Mouse (Mus musculus) thymus, adult 2 months (tissue): ENCODE data around the gene Ice2.

Experiments used
- CTCF ChIP-seq: fragments of 200-500 bp; IDR thresholded peaks from 2 replicates; pipeline ENCODE4 v1.5.1; 2012; ENCODE audit warnings: mild to moderate bottlenecking, control low read depth, low read length, moderate library complexity, borderline replicate concordance; ENCODE audit not compliant: control insufficient read depth, poor library complexity, insufficient read depth; ENCODE audit errors: extremely low read depth
- POLR2A ChIP-seq: fragments of 200-500 bp; IDR thresholded peaks from 2 replicates; pipeline ENCODE4 v1.6.1; 2012; ENCODE audit warnings: mild to moderate bottlenecking, low read length, control low read depth, moderate library complexity; ENCODE audit not compliant: control insufficient read depth, poor library complexity, insufficient read depth; ENCODE audit errors: extremely low read depth

DNA sequence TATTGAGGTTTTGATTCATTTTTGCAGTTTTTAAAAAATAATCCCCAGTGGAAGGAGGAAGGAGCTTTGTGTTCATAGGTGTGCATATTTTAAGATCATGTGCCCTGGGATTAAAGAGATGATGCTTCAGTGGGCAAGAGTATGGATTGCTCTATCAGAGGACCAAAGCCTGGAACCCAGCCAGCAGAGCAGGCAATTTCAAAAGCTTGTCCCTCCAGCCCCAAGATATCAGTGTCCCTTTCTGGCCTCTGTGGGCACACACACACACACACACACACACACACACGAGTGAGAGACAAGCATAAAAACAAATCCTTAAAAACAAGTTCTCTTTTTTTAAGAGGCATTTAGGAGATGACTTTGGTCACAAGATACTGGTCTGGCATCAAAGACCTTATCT is 17.2 kb upstream of the Ice2 start:
- TF ChIP-seq CTCF, result no peak
- TF ChIP-seq POLR2A, result no peak
